Mouse (Mus musculus) limb, embryonic 12.5 days (tissue): Measurements from ENCODE around the gene Ptpn3. TPM values are rescaled to one million over a fixed set of nuclear protein-coding genes. Genes with fewer than 3 reads are reported as not detected.

Source experiments
- ATAC-seq: fragments of 200-750 bp; cut with Nextera tagmentation; 2 replicates; pipeline ENCODE4 v1.8.0; 2017; ENCODE audit warnings: low read depth, moderate TSS enrichment; ENCODE audit not compliant: insufficient number of reproducible peaks, insufficient read depth, low FRiP score, low TSS enrichment
- H3K27ac ChIP-seq: fragments of 300-500 bp; sonication (generic); 2 replicates; pipeline ENCODE4 v1.5.1; 2016; ENCODE audit warnings: mild to moderate bottlenecking, moderate library complexity
- H3K27me3 ChIP-seq: fragments of 300-500 bp; sonication (generic); 2 replicates; pipeline ENCODE4 v1.6.1; 2016; ENCODE audit warnings: mild to moderate bottlenecking, moderate library complexity
- H3K36me3 ChIP-seq: fragments of 300-500 bp; sonication (generic); 2 replicates; pipeline ENCODE4 v1.6.1; 2016; ENCODE audit warnings: mild to moderate bottlenecking, moderate library complexity
- H3K4me1 ChIP-seq: fragments of 300-500 bp; sonication (generic); replicated peaks from 2 replicates; pipeline ENCODE4 v1.6.1; 2016
- H3K4me2 ChIP-seq: fragments of 300-500 bp; sonication (generic); 2 replicates; pipeline ENCODE4 v1.6.1; 2016; ENCODE audit warnings: mild to moderate bottlenecking, moderate library complexity
- H3K4me3 ChIP-seq: fragments of 300-500 bp; sonication (generic); replicated peaks from 2 replicates; pipeline ENCODE4 v1.5.1; 2016; ENCODE audit warnings: mild to moderate bottlenecking
- H3K9ac ChIP-seq: fragments of 300-500 bp; sonication (generic); replicated peaks from 2 replicates; pipeline ENCODE4 v1.6.1; 2016; ENCODE audit warnings: mild to moderate bottlenecking, moderate library complexity
- H3K9me3 ChIP-seq: fragments of 300-500 bp; sonication (generic); 2 replicates; pipeline ENCODE4 v1.6.1; 2016; ENCODE audit warnings: mild to moderate bottlenecking, moderate library complexity
- WGBS: fragments of 180-500 bp; shearing (Covaris S2); methylation state at CpG from one replicate; pipeline ENCODE4 v1.1.7; 2016; 5-methylcytosine and 5-hydroxymethylcytosine counted together
- polyA plus RNA-seq: library from polyadenylated mRNA; unstranded; fragments of >200 nt; fragmentation: Nextera tagmentation; extraction: Ambion mirVana; gene quantifications from 2 replicates; pipeline ENCODE4 v1.2.1, GENCODE M21; 2016

The Ptpn3 gene
- polyA plus RNA-seq, 1 experiment from 2014 or later: 2.9 TPM

- no peak for ATAC-seq
- 74% methylated on average over 9 of the region's 9 CpGs for WGBS
Measured at GRCm38 (mm10) chr4:57294971-57295656, 6.5 kb downstream of the Ptpn3 start.

GRCm38 (mm10) chr4:57292670-57293069, 9.0 kb downstream of the Ptpn3 start:
- Histone ChIP-seq H3K9ac (no peak overlapping the region), H3K27ac (no peak overlapping the region), H3K36me3 (no peaks in the 10 kb centered on the region), H3K4me3 (no peak overlapping the region), H3K9me3 (peaks cover 6% of the 10 kb centered on the region; the same call in 1 of the 2 replicates), H3K4me1 (no peaks in the 10 kb centered on the region), H3K4me2 (no peak overlapping the region), H3K27me3 (peaks cover 22% of the 10 kb centered on the region)
- no peak for ATAC-seq
- WGBS: 87% methylated on average over 5 of the region's 5 CpGs

More at GRCm38 (mm10) chr4:57294971-57295656, 6.5 kb downstream of the Ptpn3 start:
- peaks cover 44% of the 10 kb centered on the region for H3K27me3 ChIP-seq
- H3K27ac ChIP-seq: no peak overlapping the region
- no peak overlapping the region for H3K4me2 ChIP-seq
- H3K9me3 ChIP-seq: no peaks in the 10 kb centered on the region
- no peak overlapping the region for H3K9ac ChIP-seq
- H3K36me3 ChIP-seq: no peaks in the 10 kb centered on the region
- peaks cover 15% of the 10 kb centered on the region for H3K4me1 ChIP-seq
- no peak overlapping the region for H3K4me3 ChIP-seq

DNA sequence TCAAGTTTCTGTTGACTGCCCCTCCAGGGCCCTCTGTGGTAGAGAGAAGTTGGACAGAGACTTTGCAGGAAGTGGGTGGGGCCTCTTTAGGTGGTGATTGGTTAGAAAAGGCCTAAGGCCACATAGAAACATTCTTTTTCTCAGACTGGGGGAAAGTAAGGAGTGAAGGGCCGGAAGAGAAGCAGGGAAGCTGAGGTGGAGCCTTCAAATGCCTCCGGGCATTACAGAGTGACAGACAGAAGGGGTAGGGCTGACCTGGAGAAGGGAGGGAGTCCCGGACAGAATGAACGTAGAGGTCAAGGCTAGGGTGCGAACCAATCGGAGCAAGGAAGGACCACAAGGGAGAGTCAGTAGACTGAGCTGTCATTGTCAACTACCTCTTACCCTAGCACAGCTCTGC, 11.6 kb downstream of the Ptpn3 start:
- WGBS: 80% methylated on average over 6 of the region's 6 CpGs
- H3K9me3 ChIP-seq: peaks cover 6% of the 10 kb centered on the region; the same call in 1 of the 2 replicates
- no peak overlapping the region for H3K9ac ChIP-seq

GRCm38 (mm10) chr4:57287808-57288207, 13.8 kb downstream of the Ptpn3 start:
- Histone ChIP-seq H3K27ac (no peak overlapping the region), H3K27me3 (no peaks in the 10 kb centered on the region), H3K9me3 (peaks cover 6% of the 10 kb centered on the region; the same call in 1 of the 2 replicates), H3K4me3 (no peak overlapping the region), H3K4me1 (no peaks in the 10 kb centered on the region), H3K4me2 (no peak overlapping the region), H3K36me3 (no peaks in the 10 kb centered on the region), H3K9ac (no peak overlapping the region)
- 71% methylated on average over 3 of the region's 3 CpGs for WGBS
- ATAC-seq: no peak

More for the DNA sequence above, 11.6 kb downstream of the Ptpn3 start:
- no peak overlapping the region for H3K4me3 ChIP-seq
- H3K27ac ChIP-seq: no peak overlapping the region
- H3K27me3 ChIP-seq: 0 out of 2 replicates have a peak, but pooled peaks cover under 1% of the 10 kb centered on the region
- H3K4me2 ChIP-seq: no peak overlapping the region
- no peaks in the 10 kb centered on the region for H3K4me1 ChIP-seq
- no peaks in the 10 kb centered on the region for H3K36me3 ChIP-seq
- ATAC-seq: no peak

GRCm38 (mm10) chr4:57285251-57285650, 16.4 kb downstream of the Ptpn3 start:
- no peaks in the 10 kb centered on the region for H3K36me3 ChIP-seq
- peaks cover 6% of the 10 kb centered on the region; the same call in 1 of the 2 replicates for H3K9me3 ChIP-seq
- H3K27me3 ChIP-seq: no peaks in the 10 kb centered on the region
- H3K9ac ChIP-seq: no peak overlapping the region
- 0 out of 2 replicates have a peak, but pooled peaks cover 3% of the 10 kb centered on the region for H3K4me1 ChIP-seq
- no peak overlapping the region for H3K4me2 ChIP-seq
- ATAC-seq: no peak
- no peak overlapping the region for H3K27ac ChIP-seq
- no peak overlapping the region for H3K4me3 ChIP-seq
- WGBS: 87% methylated on average over 2 of the region's 2 CpGs

DNA sequence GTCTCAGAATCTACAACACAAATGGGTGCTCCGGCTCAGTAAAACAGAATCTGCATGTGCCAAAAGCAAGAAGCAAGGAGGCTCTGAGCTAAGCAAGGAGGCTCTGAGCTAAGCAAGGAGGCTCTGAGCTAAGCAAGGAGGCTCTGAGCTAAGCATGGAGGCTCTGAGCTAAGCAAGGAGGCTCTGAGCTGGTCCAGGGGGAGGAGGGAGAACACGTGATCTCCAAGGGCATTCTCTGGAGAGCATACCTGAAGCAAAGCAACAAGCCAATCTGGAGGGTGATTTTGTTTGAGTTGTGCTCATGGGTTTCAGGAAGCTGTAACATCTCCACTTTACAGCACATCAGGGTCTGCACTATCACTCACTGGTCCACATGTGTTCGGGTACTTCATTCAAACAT, 18.4 kb downstream of the Ptpn3 start:
- Histone ChIP-seq H3K9me3 (no peaks in the 10 kb centered on the region), H3K27ac (no peak overlapping the region), H3K9ac (no peak overlapping the region), H3K4me3 (no peak overlapping the region), H3K4me2 (no peak overlapping the region), H3K4me1 (peaks cover 15% of the 10 kb centered on the region), H3K27me3 (no peaks in the 10 kb centered on the region), H3K36me3 (no peaks in the 10 kb centered on the region)
- ATAC-seq: no peak
- WGBS: 82% methylated on average over 3 of the region's 3 CpGs

GRCm38 (mm10) chr4:57282630-57283029, 19.0 kb downstream of the Ptpn3 start:
- Histone ChIP-seq H3K27me3 (no peaks in the 10 kb centered on the region), H3K4me1 (peaks cover 15% of the 10 kb centered on the region), H3K27ac (no peak overlapping the region), H3K9me3 (no peaks in the 10 kb centered on the region), H3K4me2 (no peak overlapping the region), H3K36me3 (no peaks in the 10 kb centered on the region), H3K9ac (no peak overlapping the region), H3K4me3 (no peak overlapping the region)
- 54% methylated on average over 6 of the region's 6 CpGs for WGBS
- no peak for ATAC-seq

- no peak for ATAC-seq
- H3K9ac ChIP-seq: no peak overlapping the region
- H3K4me2 ChIP-seq: no peak overlapping the region
- no peak overlapping the region for H3K27ac ChIP-seq
- H3K4me1 ChIP-seq: peaks cover 15% of the 10 kb centered on the region
- H3K9me3 ChIP-seq: no peaks in the 10 kb centered on the region
- H3K36me3 ChIP-seq: no peaks in the 10 kb centered on the region
- no peak overlapping the region for H3K4me3 ChIP-seq
- no peaks in the 10 kb centered on the region for H3K27me3 ChIP-seq
- WGBS: 73% methylated on average over 5 of the region's 5 CpGs
Measured at GRCm38 (mm10) chr4:57282179-57282578, 19.5 kb downstream of the Ptpn3 start.

DNA sequence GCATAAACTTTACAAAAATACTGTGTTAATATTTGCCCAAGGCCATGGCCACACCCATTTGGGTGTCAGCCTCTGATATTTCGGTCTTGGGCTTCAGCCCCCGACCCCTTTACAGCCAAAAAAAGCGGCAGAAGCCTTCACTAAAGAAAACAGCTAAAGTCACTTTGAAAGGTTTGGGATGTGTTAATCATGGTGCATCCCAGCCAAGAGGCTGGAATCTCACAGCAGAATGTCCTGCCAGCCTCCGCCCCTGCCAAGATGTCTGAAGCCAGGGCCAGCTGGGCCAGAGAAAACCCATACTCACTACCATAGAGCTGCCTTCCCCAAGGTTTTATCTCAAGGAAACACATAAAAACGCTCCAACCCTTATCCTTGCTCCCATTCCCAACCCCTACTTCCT, 20.7 kb downstream of the Ptpn3 start:
- Histone ChIP-seq H3K9me3 (no peaks in the 10 kb centered on the region), H3K27ac (no peak overlapping the region), H3K36me3 (no peaks in the 10 kb centered on the region), H3K4me1 (peaks cover 15% of the 10 kb centered on the region), H3K27me3 (no peaks in the 10 kb centered on the region), H3K9ac (no peak overlapping the region), H3K4me2 (no peak overlapping the region), H3K4me3 (no peak overlapping the region)
- 81% methylated on average over 5 of the region's 5 CpGs for WGBS
- no peak for ATAC-seq

DNA sequence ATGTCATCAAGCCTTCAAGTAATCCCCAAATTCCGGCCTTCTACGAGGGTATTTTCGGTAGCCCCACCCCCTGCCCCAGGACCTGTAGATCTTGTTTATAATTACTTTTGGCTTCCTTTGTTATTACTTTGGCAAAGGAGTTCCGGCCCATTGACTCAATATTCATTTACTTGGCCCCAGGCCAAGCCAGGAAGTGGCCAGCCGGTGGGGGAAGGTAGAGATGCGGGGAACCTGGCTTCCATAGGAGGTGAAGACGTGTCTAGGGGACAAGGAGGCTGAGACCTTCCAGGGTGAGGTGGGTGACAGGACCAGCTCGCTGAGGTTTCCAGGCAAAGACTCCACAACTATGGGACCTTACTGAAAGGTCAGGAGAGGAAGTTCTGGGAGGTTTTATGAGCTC, 22.4 kb downstream of the Ptpn3 start:
- H3K4me3 ChIP-seq: no peak overlapping the region
- no peak for ATAC-seq
- H3K36me3 ChIP-seq: no peaks in the 10 kb centered on the region
- peaks cover 19% of the 10 kb centered on the region for H3K4me1 ChIP-seq
- H3K27ac ChIP-seq: no peak overlapping the region
- no peaks in the 10 kb centered on the region for H3K27me3 ChIP-seq
- no peaks in the 10 kb centered on the region for H3K9me3 ChIP-seq
- H3K4me2 ChIP-seq: no peak overlapping the region
- 19% methylated on average over 8 of the region's 8 CpGs for WGBS
- H3K9ac ChIP-seq: no peak overlapping the region

DNA sequence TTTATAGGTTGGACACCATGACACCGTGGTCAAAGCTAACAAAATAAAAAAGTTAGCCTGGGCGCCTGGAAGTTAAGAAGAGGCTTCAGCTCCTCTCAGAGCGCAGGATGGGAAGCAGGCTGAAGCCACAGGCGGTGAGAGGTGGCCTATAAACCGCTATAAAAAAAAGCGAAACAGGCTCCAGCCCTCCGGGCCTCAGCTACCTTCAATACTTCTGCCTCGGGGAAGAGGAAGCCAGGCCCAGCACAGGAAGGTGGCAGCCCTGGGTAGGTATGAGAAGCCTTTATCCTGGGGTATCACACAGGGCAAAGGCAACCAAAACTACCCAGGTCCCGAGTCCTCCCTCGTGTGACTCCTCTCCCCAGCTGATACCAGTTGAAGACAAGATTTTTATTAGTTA, 22.8 kb downstream of the Ptpn3 start:
- 32% methylated on average over 10 of the region's 10 CpGs for WGBS
- Histone ChIP-seq H3K4me3 (no peak overlapping the region), H3K9ac (no peak overlapping the region), H3K36me3 (no peaks in the 10 kb centered on the region), H3K4me2 (no peak overlapping the region), H3K27me3 (no peaks in the 10 kb centered on the region), H3K4me1 (peaks cover 19% of the 10 kb centered on the region), H3K27ac (no peak overlapping the region), H3K9me3 (no peaks in the 10 kb centered on the region)
- ATAC-seq: no peak

GRCm38 (mm10) chr4:57277671-57278070, 24.0 kb downstream of the Ptpn3 start:
- Histone ChIP-seq H3K4me2 (no peak overlapping the region), H3K4me3 (no peak overlapping the region), H3K27me3 (no peaks in the 10 kb centered on the region), H3K27ac (no peak overlapping the region), H3K9ac (no peak overlapping the region), H3K4me1 (peaks cover 19% of the 10 kb centered on the region), H3K36me3 (no peaks in the 10 kb centered on the region), H3K9me3 (no peaks in the 10 kb centered on the region)
- 84% methylated on average over 3 of the region's 3 CpGs for WGBS
- no peak for ATAC-seq
